Mouse (Mus musculus) heart, postnatal 10 days (tissue): ENCODE results near the gene Sh3rf1. TPM values are rescaled to one million over a fixed set of nuclear protein-coding genes. Genes with fewer than 3 reads are reported as not detected.

Source experiments
- DNase-seq, 2 experiments: peaks; one replicate each; pipeline ENCODE4 v3.0.0; 2021
- intact Hi-C: fragments of 180-260 bp; cut with DNase I; formaldehyde crosslinking; loops from one replicate; pipeline ENCODE4 v1.15.1; 2025
- total RNA-seq, 2 experiments: library from RNA; stranded (reverse); gene quantifications; 2 replicates each; pipeline ENCODE4 v1.2.3; 2021

The Sh3rf1 gene
- total RNA-seq, 2 experiments from 2014 or later, result 9.4 to 9.8 TPM

DNA sequence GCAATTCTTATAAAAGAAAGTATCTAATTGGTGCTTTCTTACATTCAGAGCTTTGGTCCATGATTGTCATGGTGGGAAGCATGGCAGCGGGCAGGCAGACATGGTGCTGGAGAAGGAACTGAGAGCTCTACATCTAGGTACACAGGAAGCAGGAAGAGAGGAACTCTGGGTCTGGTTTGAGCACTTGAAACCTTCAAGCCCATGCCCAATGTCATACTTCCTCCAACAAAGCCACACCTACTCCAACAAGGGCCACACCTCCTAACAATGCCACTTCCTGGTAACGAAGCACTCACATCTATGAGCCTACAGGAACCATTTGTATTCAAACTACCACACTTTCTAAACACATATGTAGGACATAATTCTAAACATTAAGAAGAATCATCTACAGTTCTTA, 5.2 kb upstream of the Sh3rf1 start:
- intact Hi-C loops, result no loop called here
- no peak for DNase-seq

GRCm38 (mm10) chr8:61223283-61223682, 389 bp upstream of the Sh3rf1 start:
- intact Hi-C loops, result loop anchor here (5.0 kb wide), 1 partner anchor 264 kb away; the partner anchor contains the start of gene Cbr4
- no peak for DNase-seq

DNA sequence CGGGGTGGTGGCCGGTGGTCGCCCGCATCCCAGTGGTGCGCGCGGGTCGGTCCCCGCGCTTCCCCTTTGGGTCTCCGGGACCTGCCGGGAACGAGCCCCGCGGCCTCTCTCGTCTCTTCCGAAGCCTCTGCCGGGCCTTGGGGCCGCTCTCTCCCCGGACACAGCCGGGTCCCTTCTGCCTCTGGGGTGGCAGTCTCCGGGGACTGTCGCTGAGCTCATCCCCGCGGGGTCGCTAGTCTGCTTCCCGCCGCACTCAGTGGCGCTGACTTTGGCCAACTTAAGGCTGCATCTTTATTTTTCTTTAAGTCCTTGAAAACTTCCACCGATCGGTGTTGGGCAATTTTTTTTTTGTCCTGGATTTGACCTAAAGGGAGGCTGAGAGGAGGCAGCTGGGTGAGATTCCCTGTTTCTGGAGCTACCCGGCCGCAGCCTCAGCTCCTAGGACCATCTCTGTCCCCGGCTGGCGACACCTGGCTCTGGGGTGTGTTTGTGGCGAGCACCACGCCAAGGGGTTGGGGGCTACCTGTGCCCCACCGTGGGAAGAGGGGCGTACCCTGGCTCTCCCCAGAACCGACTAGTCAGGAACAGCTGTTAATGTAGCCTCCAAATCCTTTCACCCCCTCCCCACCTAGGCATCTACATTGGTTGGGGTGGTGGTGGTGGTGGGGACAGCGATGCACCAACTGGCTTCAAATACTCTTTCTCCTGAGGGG, 864 bp downstream of the Sh3rf1 start:
- intact Hi-C loops, result loop anchor here (2.0 to 5.0 kb wide), 5 partner anchors 58 to 263 kb away; partner anchors contain the start of genes Cbr4 and Nek1
- DNase-seq, result peak; percentile 61 to 66

DNA sequence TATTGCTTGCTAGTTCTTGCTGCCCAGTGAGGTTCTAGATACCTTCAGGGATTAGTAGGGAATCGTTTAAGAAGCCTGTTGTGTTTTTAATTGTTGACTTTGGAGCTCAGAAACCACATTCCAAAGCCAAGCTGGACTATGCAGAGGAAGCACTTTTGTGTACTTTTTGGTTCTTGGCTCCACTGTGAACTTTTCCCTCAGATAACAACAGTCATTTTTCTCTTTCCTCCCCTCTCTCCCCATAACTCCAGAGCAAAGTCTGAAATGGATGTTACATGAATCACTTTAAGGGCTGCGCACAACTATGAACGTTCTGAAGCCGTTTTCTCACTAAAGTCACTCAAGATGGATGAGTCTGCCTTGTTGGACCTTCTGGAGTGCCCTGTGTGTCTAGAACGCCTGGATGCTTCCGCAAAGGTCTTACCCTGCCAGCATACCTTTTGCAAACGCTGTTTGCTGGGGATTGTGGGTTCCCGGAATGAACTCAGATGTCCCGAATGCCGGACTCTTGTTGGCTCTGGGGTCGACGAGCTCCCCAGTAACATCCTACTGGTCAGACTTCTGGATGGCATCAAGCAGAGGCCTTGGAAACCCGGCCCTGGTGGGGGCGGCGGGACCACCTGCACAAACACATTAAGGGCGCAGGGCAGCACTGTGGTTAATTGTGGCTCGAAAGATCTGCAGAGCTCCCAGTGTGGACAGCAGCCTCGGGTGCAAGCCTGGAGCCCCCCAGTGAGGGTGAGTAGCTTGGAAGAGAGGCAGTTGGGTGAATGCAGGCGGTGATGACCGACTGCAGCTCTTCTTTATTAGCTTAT, 2.1 kb downstream of the Sh3rf1 start:
- peak in 1 of 2 experiments; percentile 26 for DNase-seq
- intact Hi-C loops, result loop anchor here (2.0 to 5.0 kb wide), 4 partner anchors 57 to 233 kb away; partner anchors contain the start of gene Nek1

GRCm38 (mm10) chr8:61226632-61227031, 3.0 kb downstream of the Sh3rf1 start:
- DNase-seq, result no peak
- intact Hi-C loops, result loop anchor here (5.0 kb wide), 3 partner anchors 56 to 234 kb away; partner anchors contain the start of gene Nek1

DNA sequence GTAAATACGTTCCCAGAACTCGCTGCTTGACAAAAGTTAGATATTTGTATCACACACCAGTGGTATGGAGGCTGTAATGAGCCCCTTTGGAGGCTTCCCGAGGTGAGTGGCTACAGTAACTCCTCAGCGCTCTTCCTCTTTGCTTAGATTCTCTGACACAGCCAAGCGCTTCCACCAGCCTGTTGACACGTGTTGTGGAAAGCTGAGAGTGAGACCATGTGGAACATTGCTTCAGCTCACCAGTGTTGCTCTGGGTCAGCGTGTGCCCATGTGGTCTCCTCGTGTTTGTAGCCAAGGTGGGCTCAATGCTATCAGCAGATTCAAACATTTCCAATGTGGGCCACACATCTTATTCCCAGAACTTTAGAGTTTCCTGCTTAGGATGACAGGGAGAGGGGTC, 5.0 kb downstream of the Sh3rf1 start:
- intact Hi-C loops, result loop anchor here (5.0 kb wide), 3 partner anchors 54 to 236 kb away; partner anchors contain the start of gene Nek1
- peak in 1 of 2 experiments; percentile 13 for DNase-seq

DNA sequence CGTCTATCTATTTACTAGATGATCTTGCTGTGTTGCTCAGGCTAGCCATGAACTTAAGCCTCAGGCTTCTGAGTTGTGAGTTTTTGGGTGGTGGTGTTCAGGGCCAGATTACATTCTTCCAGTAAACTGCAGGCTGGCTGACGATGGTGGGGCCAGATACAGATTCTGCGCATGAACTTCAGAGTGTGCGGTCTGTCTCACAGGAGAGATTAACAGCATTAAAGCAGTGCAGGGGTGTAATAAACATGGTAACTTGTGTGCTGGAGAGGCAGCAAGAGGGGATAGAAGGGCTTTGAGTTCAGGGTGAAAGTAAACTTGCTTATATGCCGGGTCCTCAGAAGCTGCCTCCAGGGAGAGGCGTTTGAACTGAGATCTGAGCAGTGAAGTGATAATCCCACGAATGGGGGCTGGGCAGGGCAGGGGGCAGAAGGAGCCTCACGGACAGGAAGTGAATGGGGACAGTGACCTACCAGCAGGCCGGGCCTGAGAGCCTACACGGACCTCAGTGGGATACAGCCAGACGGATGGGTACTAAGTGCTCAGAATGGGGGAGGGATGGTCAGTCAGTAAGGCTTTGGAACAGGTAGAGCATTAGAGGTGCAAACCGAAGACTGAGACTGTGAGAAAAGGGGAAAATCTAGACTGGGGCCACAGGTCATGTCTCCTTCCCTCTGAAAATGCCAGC, 6.0 kb downstream of the Sh3rf1 start:
- DNase-seq, result no peak

GRCm38 (mm10) chr8:61230881-61231755, 7.4 kb downstream of the Sh3rf1 start:
- intact Hi-C loops, result no loop called here

More for the DNA sequence above, 6.0 kb downstream of the Sh3rf1 start:
- intact Hi-C loops, result loop anchor here (5.0 kb wide), 3 partner anchors 53 to 237 kb away; partner anchors contain the start of gene Nek1

DNA sequence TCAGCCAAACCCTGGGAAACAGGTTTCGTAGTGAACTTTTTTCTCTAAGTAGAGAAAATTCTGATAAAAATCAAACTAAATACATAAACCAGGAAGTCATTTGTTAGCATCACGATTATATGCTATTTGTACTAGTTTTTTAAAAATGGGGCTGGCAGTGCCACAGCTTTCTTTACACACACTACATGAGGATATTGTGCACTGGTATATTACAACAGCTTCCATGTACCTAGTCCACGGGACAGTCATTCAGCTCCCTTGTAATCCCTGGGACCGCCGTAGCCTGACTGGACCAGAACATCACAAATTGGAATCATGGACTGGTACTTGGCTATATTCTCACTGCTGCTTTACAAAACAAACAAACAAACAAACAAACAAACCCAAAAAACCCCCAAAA, 11.8 kb downstream of the Sh3rf1 start:
- intact Hi-C loops, result no loop called here
- DNase-seq, result no peak

More at GRCm38 (mm10) chr8:61230881-61231755, 7.4 kb downstream of the Sh3rf1 start:
- DNase-seq, result no peak

DNA sequence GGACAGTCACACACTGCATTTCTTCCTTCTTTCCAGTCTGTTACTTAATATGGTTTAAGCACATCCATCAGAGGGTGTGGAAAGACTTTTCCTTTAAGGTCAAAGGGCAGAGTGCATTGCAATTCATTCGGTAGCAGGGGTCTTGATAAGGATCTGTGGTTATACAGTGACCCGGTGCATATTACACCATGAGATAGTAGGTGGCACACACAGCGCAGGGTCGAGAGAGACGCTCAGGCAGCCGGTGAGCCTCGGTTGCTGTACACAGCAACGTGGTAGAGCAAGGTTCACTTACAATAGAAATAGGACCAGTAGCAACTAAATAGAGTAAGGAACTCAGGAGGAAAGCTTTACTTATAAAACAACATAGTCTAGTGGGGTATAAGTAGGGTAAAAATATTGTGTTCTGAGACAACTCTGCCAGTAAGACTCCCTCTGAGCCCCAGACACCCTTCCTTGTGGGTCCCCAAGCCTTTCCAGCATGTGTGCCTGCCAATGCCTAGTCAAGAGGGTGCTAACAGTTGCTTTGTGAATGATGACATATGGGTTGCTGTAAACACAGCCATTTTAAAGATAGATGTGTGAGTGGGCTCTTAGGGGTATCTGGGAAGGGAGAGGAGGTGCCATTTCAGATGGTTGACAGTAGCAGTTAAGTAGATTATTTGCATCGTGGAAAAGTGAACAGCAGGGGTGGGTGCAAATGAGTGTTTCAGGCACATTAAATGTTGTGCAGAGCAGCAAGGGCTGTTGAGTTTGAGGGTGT, 13.0 kb downstream of the Sh3rf1 start:
- DNase-seq, result no peak
- intact Hi-C loops, result no loop called here

DNA sequence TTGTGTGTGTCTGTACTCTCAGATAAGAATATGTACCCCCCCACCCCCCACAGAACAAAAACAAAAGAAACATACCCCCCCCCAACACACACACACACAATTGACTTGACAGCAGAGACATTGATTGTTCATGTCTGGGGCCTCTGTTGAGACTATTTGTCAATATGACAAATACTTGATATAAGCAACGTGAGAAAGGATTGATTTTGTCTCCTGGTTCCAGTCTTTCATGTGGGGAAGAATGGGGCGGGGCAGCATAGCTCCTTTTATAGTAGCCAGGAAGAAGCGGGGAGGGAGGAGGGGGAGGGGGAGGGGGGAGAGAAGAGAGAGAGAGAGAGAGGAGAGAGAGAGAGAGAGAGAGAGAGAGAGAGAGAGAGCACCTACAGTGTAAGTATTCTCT, 15.9 kb downstream of the Sh3rf1 start:
- no peak for DNase-seq
- intact Hi-C loops, result no loop called here

DNA sequence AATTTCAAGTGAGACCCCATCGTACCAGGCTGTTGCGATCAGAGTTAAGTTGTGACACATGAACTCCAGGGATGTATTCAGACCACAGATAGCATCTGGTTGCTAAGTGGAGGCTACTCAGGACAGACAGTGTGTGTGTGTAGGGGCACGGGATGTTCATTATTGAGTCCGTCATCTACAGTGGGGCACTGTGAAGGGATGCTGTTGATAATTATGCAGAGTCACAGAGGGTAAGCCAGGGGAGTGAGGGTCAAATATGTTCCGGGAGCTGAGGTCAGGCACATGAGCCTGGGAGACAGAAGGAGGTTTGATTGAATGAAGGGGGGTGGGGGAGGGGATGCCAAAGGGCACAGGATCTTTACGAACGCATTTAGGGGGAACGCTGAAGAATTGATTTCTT, 17.6 kb downstream of the Sh3rf1 start:
- intact Hi-C loops, result no loop called here

DNA sequence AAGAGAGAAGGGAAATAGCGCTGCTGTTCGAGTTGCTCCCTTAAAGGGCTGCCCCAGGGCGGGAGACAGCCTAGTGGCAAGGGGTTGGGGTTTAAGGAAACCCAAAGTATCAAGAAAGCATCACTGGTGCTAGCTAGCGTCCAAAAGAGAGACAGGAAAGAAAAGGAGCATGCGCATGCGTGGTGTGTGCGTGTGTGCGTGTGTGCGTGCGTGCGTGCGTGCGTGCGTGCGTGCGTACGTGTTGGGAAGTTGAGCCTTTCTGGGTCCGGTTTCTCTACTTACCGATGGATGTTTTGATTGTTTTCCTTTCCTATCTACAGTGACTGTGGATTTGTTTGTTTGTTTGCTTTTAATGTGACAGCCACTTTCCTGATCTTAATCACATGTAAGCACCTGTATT, 19.2 kb downstream of the Sh3rf1 start:
- intact Hi-C loops, result no loop called here
- DNase-seq, result no peak

More for the DNA sequence above, 17.6 kb downstream of the Sh3rf1 start:
- no peak for DNase-seq

GRCm38 (mm10) chr8:61243491-61243890, 19.8 kb downstream of the Sh3rf1 start:
- no peak for DNase-seq
- intact Hi-C loops, result no loop called here

GRCm38 (mm10) chr8:61244157-61244556, 20.5 kb downstream of the Sh3rf1 start:
- no peak for DNase-seq
- intact Hi-C loops, result no loop called here

GRCm38 (mm10) chr8:61247270-61248025, 23.8 kb downstream of the Sh3rf1 start:
- intact Hi-C loops, result no loop called here
- DNase-seq, result peak; percentile 55 to 60

GRCm38 (mm10) chr8:61249511-61249910, 25.8 kb downstream of the Sh3rf1 start:
- no peak for DNase-seq
- intact Hi-C loops, result no loop called here

DNA sequence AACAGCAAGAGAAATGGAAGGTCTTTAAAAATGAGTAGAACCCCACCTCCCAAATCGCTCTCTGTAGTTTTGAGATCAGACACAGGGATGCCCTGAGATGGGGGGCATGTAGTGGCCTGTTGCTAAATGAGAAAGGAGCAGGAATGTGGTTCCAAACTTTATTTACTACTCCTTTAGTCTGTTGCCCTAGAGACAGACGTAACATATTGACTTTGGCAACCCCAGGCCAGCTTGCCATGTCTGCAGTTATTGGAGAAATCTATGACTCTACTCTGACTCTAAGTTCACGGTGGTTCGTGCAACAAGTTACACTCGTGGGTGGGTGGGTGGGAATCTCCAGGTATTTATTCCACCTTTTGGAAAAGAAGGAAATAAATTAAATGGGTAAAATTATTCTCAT, 30.5 kb downstream of the Sh3rf1 start:
- intact Hi-C loops, result no loop called here
- DNase-seq, result no peak
